Mouse (Mus musculus) CD8-positive naive resting alpha-beta T cell, adult 2 months (primary cell): ENCODE data around the gene Apoa4.

Source experiments
- DNase-seq, 2 experiments: peaks; one replicate each; pipeline ENCODE4 v3.0.0; 2022; ENCODE audit warnings: low read depth in 2 of 2, low spot score in 2 of 2

Apoa4 gene

GRCm38 (mm10) chr9:46240526-46241153 lies at the start of gene Apoa4:
Gene Apoa4 (plus strand): TSS chr9:46240696.
- DNase-seq, result no peak

DNA sequence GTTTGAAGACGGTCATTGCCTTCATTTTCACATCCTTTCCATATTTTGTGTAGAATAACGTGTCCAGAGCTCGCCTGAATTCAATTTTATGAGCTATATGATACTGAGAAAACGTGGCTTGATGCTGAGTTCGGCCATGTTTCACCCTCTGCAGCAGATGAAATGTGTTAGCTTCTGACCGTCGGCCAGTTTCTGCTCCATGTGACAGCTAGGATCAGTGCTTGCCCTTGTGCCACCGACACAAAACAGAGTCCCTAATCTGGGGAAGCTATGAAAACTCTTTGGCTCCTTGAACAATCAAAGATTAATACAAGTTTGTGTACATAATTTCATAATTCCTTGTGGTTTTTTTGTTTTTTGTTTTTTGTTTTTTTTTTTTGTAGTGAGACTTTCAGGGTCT lies 49.3 kb upstream of the Apoa4 start:
- DNase-seq, result no peak

DNA sequence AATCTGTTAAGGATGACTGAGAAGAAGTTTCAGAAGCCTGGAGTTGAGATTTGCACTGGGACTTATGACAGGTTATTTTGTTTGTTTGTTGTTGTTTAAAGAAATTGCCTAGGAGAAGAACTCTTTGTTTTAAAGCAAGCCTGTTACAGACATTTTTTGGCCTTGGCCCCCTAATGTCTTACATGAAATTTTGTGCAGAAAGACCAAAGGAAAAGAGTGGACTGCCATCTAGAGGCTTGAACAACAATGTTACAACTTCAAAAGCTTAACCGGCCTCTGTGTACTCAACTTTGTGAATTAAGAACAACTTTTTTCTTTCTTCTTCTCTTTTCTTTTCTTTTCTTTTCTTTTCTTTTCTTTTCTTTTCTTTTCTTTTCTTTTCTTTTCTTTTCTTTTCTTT lies 48.9 kb upstream of the Apoa4 start:
- DNase-seq, result peak; percentile 29 to 50

- DNase-seq, result no peak
Observed at GRCm38 (mm10) chr9:46192642-46193041, 47.9 kb upstream of the Apoa4 start.

- DNase-seq, result no peak
Observed at GRCm38 (mm10) chr9:46194809-46195208, 45.7 kb upstream of the Apoa4 start.

- DNase-seq, result no peak
Observed at GRCm38 (mm10) chr9:46196699-46197169, 43.8 kb upstream of the Apoa4 start.

- no peak for DNase-seq
Observed at GRCm38 (mm10) chr9:46198461-46198860, 42.0 kb upstream of the Apoa4 start.

GRCm38 (mm10) chr9:46198936-46199335 lies 41.6 kb upstream of the Apoa4 start:
- no peak for DNase-seq

- DNase-seq, result no peak
Observed at GRCm38 (mm10) chr9:46199609-46200008, 40.9 kb upstream of the Apoa4 start.

DNA sequence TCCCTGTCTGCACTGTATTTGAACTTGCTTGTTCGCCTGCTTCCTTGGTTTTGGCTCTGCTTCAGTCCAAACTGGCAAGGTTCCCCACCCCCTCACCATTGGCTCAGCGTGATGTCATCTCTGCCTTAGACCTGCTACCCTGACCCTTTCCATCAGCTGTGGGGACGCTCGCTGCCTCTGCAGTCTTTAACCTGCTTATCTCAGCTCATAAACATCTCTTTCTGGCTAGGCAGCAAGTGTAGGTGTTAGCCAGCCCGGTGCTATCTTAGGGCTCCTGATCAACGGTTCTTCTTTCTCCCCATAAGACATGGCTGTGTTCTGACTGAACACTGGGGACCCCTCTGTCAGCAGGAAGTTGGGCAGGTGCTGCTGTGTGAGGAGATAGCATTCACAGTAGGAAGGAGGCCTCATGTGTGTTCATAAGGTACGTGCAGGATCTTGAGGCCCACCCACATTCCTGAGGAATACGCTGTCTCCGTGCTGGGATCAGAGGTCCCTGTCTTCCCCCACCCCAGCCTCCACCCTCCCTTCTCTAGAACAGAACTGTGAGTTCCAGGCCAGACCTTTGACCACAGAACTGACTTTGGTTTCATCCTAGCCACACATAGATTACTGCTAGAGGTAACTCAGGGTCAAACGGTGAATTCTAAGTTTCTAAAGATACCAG lies 33.5 kb upstream of the Apoa4 start:
- no peak for DNase-seq

GRCm38 (mm10) chr9:46207501-46207869 lies 33.0 kb upstream of the Apoa4 start:
- no peak for DNase-seq

DNA sequence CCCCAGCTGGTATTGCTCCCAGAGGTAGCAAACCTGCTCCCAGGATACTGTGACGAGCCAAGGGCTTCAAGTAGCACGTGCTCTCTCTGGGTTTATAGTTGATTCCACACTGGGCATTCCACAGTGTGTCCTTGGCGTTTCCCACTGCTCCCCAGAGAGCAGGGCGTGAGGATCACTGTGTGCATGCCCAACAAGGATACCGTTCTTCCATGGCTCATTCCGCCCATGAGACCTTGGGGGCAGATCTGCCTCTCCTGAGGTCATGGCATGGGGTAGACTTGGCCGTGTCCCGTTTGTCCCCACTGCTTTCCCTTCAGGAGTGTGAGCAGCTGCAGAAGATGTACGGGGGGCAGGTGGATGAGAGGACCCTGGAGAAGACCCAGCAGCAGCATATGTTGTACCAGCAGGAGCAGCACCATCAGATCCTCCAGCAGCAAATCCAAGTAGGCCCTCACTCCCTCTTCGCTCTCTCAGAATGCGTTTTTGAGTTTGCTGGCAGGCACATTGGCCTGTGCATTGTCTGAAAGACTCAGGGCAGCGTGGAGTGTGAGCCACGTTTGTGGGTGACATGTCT lies 32.0 kb upstream of the Apoa4 start:
- no peak for DNase-seq

GRCm38 (mm10) chr9:46210473-46210872 lies 30.0 kb upstream of the Apoa4 start:
- no peak for DNase-seq

DNA sequence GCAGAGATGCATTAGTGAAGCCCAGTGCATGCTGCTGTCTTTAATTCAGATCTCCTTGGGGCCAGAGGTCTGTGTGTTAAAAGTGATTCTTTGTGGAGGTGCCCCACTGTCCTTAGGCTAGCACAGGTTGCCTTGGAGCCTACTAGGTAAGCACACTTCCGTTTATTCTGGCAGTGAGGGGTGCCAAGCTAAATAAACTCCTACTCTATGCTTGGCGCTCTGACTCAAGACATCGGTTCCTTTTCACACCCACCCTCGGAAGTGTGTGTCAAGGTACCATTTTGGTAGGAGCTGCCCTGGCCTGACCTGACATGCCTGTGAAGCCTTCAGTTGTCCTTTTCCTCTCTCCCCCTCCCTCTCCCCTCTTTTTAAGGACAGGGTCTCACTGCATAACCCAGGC lies 26.2 kb upstream of the Apoa4 start:
- no peak for DNase-seq

DNA sequence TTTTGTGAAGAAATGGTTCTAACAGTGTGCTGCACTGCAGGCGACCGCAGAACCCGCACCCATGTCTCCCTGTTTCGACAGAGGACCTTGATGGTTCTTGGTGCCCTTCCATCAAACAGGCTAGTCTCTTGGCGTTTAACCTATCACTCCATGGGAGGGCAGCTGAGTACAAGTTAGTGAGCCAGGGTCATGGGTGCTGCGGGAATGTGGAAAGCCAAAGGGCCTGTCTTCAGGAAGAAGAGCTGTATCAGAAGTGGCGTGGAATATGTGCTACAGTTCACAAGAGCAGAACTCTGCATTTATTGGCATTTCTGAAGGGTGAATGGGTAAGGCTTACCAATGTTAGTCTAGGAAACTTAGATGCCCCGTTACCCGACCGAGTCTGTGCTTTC lies 25.6 kb upstream of the Apoa4 start:
- DNase-seq, result no peak

DNA sequence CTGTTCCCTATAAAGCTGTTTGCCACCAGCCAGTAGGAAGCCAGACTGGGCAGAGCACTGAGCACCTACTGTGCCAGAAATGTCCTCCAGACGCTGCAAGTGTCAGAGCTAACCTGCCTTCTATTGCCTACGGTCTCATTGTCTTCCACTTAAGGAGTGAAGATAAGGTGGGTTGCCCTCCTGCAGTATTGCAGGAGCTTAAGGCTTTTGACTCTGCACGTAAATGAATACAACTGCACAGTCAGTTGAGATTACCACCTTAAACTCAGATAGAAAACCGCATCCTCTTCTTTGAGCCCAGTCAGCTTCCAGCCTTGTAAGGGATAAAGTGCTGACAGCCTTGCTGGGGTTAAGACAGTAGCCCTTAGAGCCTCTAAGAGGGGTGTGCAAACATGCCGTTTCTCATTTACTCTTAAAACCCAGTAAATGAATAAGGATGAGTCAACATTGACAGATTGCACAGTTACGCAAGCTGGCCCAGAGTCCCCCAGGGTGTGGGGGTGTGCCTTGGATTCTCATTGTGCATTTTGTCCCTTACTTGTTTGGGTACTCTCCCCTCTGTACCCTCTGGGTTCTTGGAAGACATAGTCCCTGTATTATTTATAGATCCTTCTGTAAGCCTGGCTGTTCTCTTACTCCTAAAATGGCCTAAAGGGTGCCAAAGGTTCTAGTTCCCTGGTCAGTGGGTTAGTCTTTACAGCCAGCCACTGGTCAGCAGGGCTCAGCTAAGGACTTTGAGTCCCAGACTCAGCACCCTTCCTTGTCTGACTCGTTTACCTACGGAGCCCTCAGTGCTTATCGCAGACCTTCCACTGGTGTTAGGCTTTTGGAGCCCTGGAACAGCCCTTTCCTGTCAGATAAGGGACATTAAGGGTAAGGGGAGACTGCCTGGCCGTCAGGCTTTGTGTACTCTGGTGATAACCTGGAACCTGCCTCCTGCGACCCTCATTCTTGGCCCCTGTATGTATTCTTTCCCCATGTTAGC lies 24.9 kb upstream of the Apoa4 start:
- no peak for DNase-seq

- no peak for DNase-seq
Observed at GRCm38 (mm10) chr9:46216744-46217470, 23.6 kb upstream of the Apoa4 start.

DNA sequence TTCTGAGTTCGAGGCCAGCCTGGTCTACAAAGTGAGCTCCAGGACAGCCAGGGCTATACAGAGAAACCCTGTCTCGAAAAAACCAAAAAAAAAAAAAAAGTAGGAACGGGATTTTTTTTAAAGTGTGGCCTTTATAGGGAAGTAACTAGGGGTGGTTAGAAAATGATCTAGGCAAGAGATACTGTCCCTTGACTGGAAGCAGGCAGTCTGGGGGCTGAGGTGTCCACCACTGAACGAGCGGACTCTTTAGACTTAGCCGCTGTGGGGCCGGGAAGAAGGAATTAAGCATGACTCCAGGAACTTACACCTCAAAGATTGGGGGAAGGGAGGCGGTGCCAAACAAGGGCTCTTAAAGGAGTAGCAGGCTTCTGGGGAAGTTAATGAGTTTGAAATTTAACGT lies 22.3 kb upstream of the Apoa4 start:
- no peak for DNase-seq

- no peak for DNase-seq
Observed at GRCm38 (mm10) chr9:46223090-46223489, 17.4 kb upstream of the Apoa4 start.

GRCm38 (mm10) chr9:46224101-46224500 lies 16.4 kb upstream of the Apoa4 start:
- DNase-seq, result no peak
